Mouse (Mus musculus) heart, embryonic 13.5 days (tissue): Measurements from ENCODE around the gene Prr29. TPM values are rescaled to one million over a fixed set of nuclear protein-coding genes. Genes with fewer than 3 reads are reported as not detected.
A peak's percentile ranks its signal among the peaks of the same experiment; 100 is the strongest.

Source experiments
- ATAC-seq: fragments of 200-750 bp; cut with Nextera tagmentation; 2 replicates; pipeline ENCODE4 v1.8.0; 2017; ENCODE audit warnings: moderate TSS enrichment; ENCODE audit not compliant: insufficient number of reproducible peaks, low FRiP score, low TSS enrichment; ENCODE audit errors: extremely low read depth
- H3K27ac ChIP-seq: fragments of 300-500 bp; sonication (generic); replicated peaks from 2 replicates; pipeline ENCODE4 v1.5.1; 2015; ENCODE audit warnings: moderate library complexity, mild to moderate bottlenecking, inconsistent platforms
- H3K27me3 ChIP-seq: fragments of 300-500 bp; sonication (generic); replicated peaks from 2 replicates; pipeline ENCODE4 v1.6.1; 2015; ENCODE audit warnings: mild to moderate bottlenecking, inconsistent platforms
- H3K36me3 ChIP-seq: fragments of 300-500 bp; sonication (generic); 2 replicates; pipeline ENCODE4 v1.6.1; 2015; ENCODE audit warnings: mild to moderate bottlenecking, inconsistent platforms
- H3K4me1 ChIP-seq: fragments of 300-500 bp; sonication (generic); 2 replicates; pipeline ENCODE4 v1.6.1; 2015; ENCODE audit warnings: inconsistent platforms
- H3K4me2 ChIP-seq: fragments of 300-500 bp; sonication (generic); 2 replicates; pipeline ENCODE4 v1.6.1; 2015; ENCODE audit warnings: inconsistent platforms, mild to moderate bottlenecking, moderate library complexity
- H3K4me3 ChIP-seq: fragments of 300-500 bp; sonication (generic); 2 replicates; pipeline ENCODE4 v1.5.1; 2015; ENCODE audit warnings: moderate library complexity, mild to moderate bottlenecking, inconsistent platforms
- H3K9ac ChIP-seq: fragments of 300-500 bp; sonication (generic); 2 replicates; pipeline ENCODE4 v1.6.1; 2015; ENCODE audit warnings: inconsistent platforms, mild to moderate bottlenecking, moderate library complexity
- H3K9me3 ChIP-seq: fragments of 300-500 bp; sonication (generic); 2 replicates; pipeline ENCODE4 v1.6.1; 2016; ENCODE audit warnings: inconsistent platforms
- WGBS: fragments of 180-500 bp; shearing (Covaris S2); methylation state at CpG from one replicate; pipeline ENCODE4 v1.1.7; 2015; ENCODE audit warnings: mixed read lengths; 5-methylcytosine and 5-hydroxymethylcytosine counted together
- polyA plus RNA-seq: library from polyadenylated mRNA; unstranded; fragments of >200 nt; fragmentation: Nextera tagmentation; extraction: Ambion mirVana; gene quantifications from 2 replicates; pipeline ENCODE4 v1.2.1, GENCODE M21; 2015

The Prr29 gene
- polyA plus RNA-seq, 1 experiment from 2014 or later = 0.15 TPM

GRCm38 (mm10) chr11:106355382-106356128, 9.7 kb upstream of the Prr29 start:
- Histone ChIP-seq H3K9ac (0 out of 2 replicates have a peak overlapping the region, but pooled peaks have one; percentile 25), H3K9me3 (no peaks in the 10 kb centered on the region), H3K36me3 (no peaks in the 10 kb centered on the region), H3K4me1 (peaks cover 19% of the 10 kb centered on the region), H3K4me2 (no peak overlapping the region), H3K27ac (peak overlapping the region; percentile 2; the same call in 1 of the 2 replicates), H3K4me3 (no peak overlapping the region), H3K27me3 (no peaks in the 10 kb centered on the region)
- WGBS = 40% methylated on average over 19 of the region's 19 CpGs
- ATAC-seq = no peak

GRCm38 (mm10) chr11:106359350-106359749, 5.9 kb upstream of the Prr29 start:
- no peak overlapping the region for H3K4me3 ChIP-seq
- H3K4me2 ChIP-seq = no peak overlapping the region
- no peaks in the 10 kb centered on the region for H3K36me3 ChIP-seq
- WGBS = 19% methylated on average over 5 of the region's 5 CpGs
- no peak overlapping the region for H3K9ac ChIP-seq
- H3K27me3 ChIP-seq = no peaks in the 10 kb centered on the region
- no peak for ATAC-seq
- H3K4me1 ChIP-seq = peaks cover 10% of the 10 kb centered on the region
- H3K9me3 ChIP-seq = no peaks in the 10 kb centered on the region
- no peak overlapping the region for H3K27ac ChIP-seq

GRCm38 (mm10) chr11:106364712-106365111, 560 bp upstream of the Prr29 start:
- Histone ChIP-seq H3K36me3 (no peaks in the 10 kb centered on the region), H3K4me3 (0 out of 2 replicates have a peak overlapping the region, but pooled peaks have one; percentile 27), H3K9ac (peak overlapping the region; percentile 69), H3K27me3 (no peaks in the 10 kb centered on the region), H3K4me2 (peak overlapping the region; percentile 57), H3K4me1 (peaks cover 22% of the 10 kb centered on the region), H3K27ac (0 out of 2 replicates have a peak overlapping the region, but pooled peaks have one; percentile 13), H3K9me3 (no peaks in the 10 kb centered on the region)
- ATAC-seq = no peak
- WGBS = 6% methylated on average over 11 of the region's 11 CpGs

- no peak for ATAC-seq
- Histone ChIP-seq H3K27ac (no peak overlapping the region), H3K9ac (no peak overlapping the region), H3K4me1 (peaks cover 22% of the 10 kb centered on the region), H3K36me3 (no peaks in the 10 kb centered on the region), H3K4me3 (no peak overlapping the region), H3K27me3 (no peaks in the 10 kb centered on the region), H3K9me3 (no peaks in the 10 kb centered on the region), H3K4me2 (no peak overlapping the region)
- 8% methylated on average over 3 of the region's 3 CpGs for WGBS
Measured at GRCm38 (mm10) chr11:106366316-106366715, 1.0 kb downstream of the Prr29 start.

- ATAC-seq = no peak
- H3K9me3 ChIP-seq = no peaks in the 10 kb centered on the region
Measured at GRCm38 (mm10) chr11:106373998-106374397, 8.7 kb downstream of the Prr29 start.

GRCm38 (mm10) chr11:106374559-106374958, 9.3 kb downstream of the Prr29 start:
- ATAC-seq = no peak
- H3K4me2 ChIP-seq = no peak overlapping the region

More at GRCm38 (mm10) chr11:106373998-106374397, 8.7 kb downstream of the Prr29 start:
- Histone ChIP-seq H3K4me1 (peaks cover 11% of the 10 kb centered on the region), H3K27ac (peak overlapping the region; percentile 39; the same call in 1 of the 2 replicates), H3K4me2 (no peak overlapping the region), H3K4me3 (no peak overlapping the region), H3K9ac (no peak overlapping the region), H3K27me3 (no peaks in the 10 kb centered on the region), H3K36me3 (no peaks in the 10 kb centered on the region)
- 32% methylated on average over 11 of the region's 11 CpGs for WGBS

GRCm38 (mm10) chr11:106374979-106375378, 9.7 kb downstream of the Prr29 start:
- no peak for ATAC-seq
- Histone ChIP-seq H3K4me1 (peaks cover 11% of the 10 kb centered on the region), H3K27ac (peak overlapping the region; percentile 39), H3K27me3 (no peaks in the 10 kb centered on the region), H3K4me3 (no peak overlapping the region), H3K9ac (no peak overlapping the region), H3K9me3 (no peaks in the 10 kb centered on the region), H3K36me3 (no peaks in the 10 kb centered on the region), H3K4me2 (no peak overlapping the region)
- 66% methylated on average over 5 of the region's 5 CpGs for WGBS

More at GRCm38 (mm10) chr11:106374559-106374958, 9.3 kb downstream of the Prr29 start:
- Histone ChIP-seq H3K4me3 (no peak overlapping the region), H3K36me3 (no peaks in the 10 kb centered on the region), H3K27me3 (no peaks in the 10 kb centered on the region), H3K27ac (peak overlapping the region; percentile 39), H3K4me1 (peaks cover 11% of the 10 kb centered on the region), H3K9ac (no peak overlapping the region), H3K9me3 (no peaks in the 10 kb centered on the region)
- WGBS = 50% methylated on average over 9 of the region's 9 CpGs

GRCm38 (mm10) chr11:106381011-106381410, 15.7 kb downstream of the Prr29 start:
- Histone ChIP-seq H3K27me3 (no peaks in the 10 kb centered on the region), H3K4me3 (peak overlapping the region; percentile 44), H3K36me3 (no peaks in the 10 kb centered on the region), H3K9me3 (no peaks in the 10 kb centered on the region), H3K4me1 (peaks cover 18% of the 10 kb centered on the region), H3K27ac (peak overlapping the region; percentile 90; the same call in 1 of the 2 replicates), H3K4me2 (peak overlapping the region; percentile 62), H3K9ac (peak overlapping the region; percentile 74)
- no peak for ATAC-seq
- 60% methylated on average over 11 of the region's 11 CpGs for WGBS

GRCm38 (mm10) chr11:106381883-106382282, 16.6 kb downstream of the Prr29 start:
- Histone ChIP-seq H3K4me3 (peak overlapping the region; percentile 44), H3K4me2 (peak overlapping the region; percentile 62), H3K27me3 (no peaks in the 10 kb centered on the region), H3K9ac (peak overlapping the region; percentile 74), H3K9me3 (no peaks in the 10 kb centered on the region), H3K27ac (peak overlapping the region; percentile 90), H3K36me3 (no peaks in the 10 kb centered on the region), H3K4me1 (peaks cover 18% of the 10 kb centered on the region)
- WGBS = 55% methylated on average over 7 of the region's 7 CpGs
- ATAC-seq = no peak

- no peaks in the 10 kb centered on the region for H3K9me3 ChIP-seq
- peak overlapping the region; percentile 74 for H3K9ac ChIP-seq
- H3K4me1 ChIP-seq = peaks cover 22% of the 10 kb centered on the region
- no peaks in the 10 kb centered on the region for H3K27me3 ChIP-seq
- WGBS = 40% methylated on average over 5 of the region's 5 CpGs
- ATAC-seq = no peak
- H3K4me3 ChIP-seq = peak overlapping the region; percentile 44
- H3K27ac ChIP-seq = peak overlapping the region; percentile 90
- peak overlapping the region; percentile 62 for H3K4me2 ChIP-seq
- no peaks in the 10 kb centered on the region for H3K36me3 ChIP-seq
Measured at GRCm38 (mm10) chr11:106382424-106382823, 17.2 kb downstream of the Prr29 start.

- H3K4me2 ChIP-seq = peak overlapping the region; percentile 14; the same call in 1 of the 2 replicates
- no peaks in the 10 kb centered on the region for H3K27me3 ChIP-seq
- peaks cover 25% of the 10 kb centered on the region for H3K4me1 ChIP-seq
- no peaks in the 10 kb centered on the region for H3K36me3 ChIP-seq
- no peak overlapping the region for H3K9ac ChIP-seq
- peak overlapping the region; percentile 90 for H3K27ac ChIP-seq
- H3K4me3 ChIP-seq = no peak overlapping the region
- no peaks in the 10 kb centered on the region for H3K9me3 ChIP-seq
- WGBS = 58% methylated on average over 6 of the region's 6 CpGs
- ATAC-seq = no peak
Measured at GRCm38 (mm10) chr11:106383051-106383790, 17.9 kb downstream of the Prr29 start.
